8 mouse cellular contexts compared by ENCODE assay signal in the genomic region with DNA sequence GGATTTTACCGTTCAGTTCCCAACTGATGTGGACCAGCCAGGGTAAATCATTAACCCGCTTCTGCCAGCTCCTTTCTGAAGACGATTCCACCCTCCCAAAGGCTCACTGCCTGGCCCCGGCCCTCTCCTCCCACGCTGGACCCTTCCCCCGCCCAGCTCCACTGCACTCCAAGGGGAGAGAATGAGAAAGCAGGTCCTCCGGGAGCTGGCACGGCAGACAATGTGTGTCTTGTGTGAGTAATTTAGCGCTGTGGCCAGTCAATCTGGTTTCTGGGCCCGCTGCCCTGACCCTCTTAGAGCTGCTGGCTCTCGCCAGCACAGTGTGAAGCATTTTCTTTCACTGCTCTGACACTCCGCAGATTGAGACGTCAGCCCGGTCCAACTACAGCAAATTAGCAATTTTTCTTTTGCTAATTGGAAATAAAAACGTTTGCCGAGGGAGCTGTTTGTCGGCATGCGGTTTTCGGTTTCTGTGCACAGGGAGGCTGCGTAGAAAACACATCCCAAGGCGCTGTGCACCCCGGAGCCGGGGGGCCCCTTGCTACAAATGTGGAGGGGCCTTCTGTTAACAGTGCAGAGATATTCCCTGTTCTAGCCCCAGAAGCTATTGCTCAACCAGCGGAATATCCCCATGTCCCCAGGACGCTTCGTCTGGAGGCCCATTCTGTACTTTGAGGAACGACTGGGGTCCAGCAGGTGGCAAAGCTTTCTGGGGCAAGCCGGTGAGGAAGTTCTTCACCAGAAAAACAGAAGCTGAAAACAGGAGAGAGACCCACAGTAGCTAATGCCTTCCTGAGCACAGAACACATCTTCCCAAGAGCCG.
DNase-seq lines count a peak whose midpoint lies in the region; ATAC-seq and TF ChIP-seq lines count a peak whose summit lies in the region.

No protein-coding gene starts in this region.

- DNase-seq in cerebellum, adult 9-11 months: peak; percentile 79
- peak; percentile 97 for DNase-seq in forebrain, embryonic 14.5 days (ENCODE audit: low spot score)
- DNase-seq in kidney, postnatal 0 days (ENCODE audit: low spot score): peak; percentile 74
- DNase-seq in stomach, postnatal 0 days (ENCODE audit: low spot score): peak; percentile 81
- DNase-seq in c-Kit-positive CD71-positive TER-119-positive erythroid progenitor cells, embryonic 14.5 days (ENCODE audit: low spot score): no peak

- ATAC-seq in forebrain, embryonic 14.5 days: peak; percentile 84
- peak; percentile 29 for ATAC-seq in heart, embryonic 15.5 days (replicated peaks; ENCODE audit: insufficient number of reproducible peaks, insufficient read depth, low FRiP score, low read depth)
- peak; percentile 73 for ATAC-seq in kidney, postnatal 0 days (replicated peaks; ENCODE audit: low FRiP score, low read depth)
- no peak for ATAC-seq in limb, embryonic 12.5 days (ENCODE audit: insufficient number of reproducible peaks, insufficient read depth, low FRiP score, low TSS enrichment, low read depth)
- ATAC-seq in midbrain, embryonic 13.5 days: peak; percentile 80
- ATAC-seq in stomach, postnatal 0 days (ENCODE audit: low FRiP score, low TSS enrichment): no peak

- no peak for TF ChIP-seq EP300 in stomach, postnatal 0 days (optimal IDR thresholded peaks at IDR 0.05)

- H3K36me3 ChIP-seq in forebrain, embryonic 14.5 days (ENCODE audit: control insufficient read depth, insufficient read depth, low read length): no peaks in the 10 kb centered on the region
- no peaks in the 10 kb centered on the region for H3K36me3 ChIP-seq in heart, embryonic 15.5 days
- H3K36me3 ChIP-seq in kidney, postnatal 0 days (ENCODE audit: insufficient read depth, low read length): no peaks in the 10 kb centered on the region
- no peaks in the 10 kb centered on the region for H3K36me3 ChIP-seq in limb, embryonic 12.5 days
- H3K36me3 ChIP-seq in midbrain, embryonic 13.5 days: no peaks in the 10 kb centered on the region
- no peaks in the 10 kb centered on the region for H3K36me3 ChIP-seq in stomach, postnatal 0 days (ENCODE audit: control insufficient read depth, insufficient read depth, low read length)

- peaks cover 80% of the 10 kb centered on the region for H3K4me1 ChIP-seq in forebrain, embryonic 14.5 days (ENCODE audit: control insufficient read depth, insufficient read depth, low read length)
- H3K4me1 ChIP-seq in heart, embryonic 15.5 days (replicated peaks): peaks cover 82% of the 10 kb centered on the region
- H3K4me1 ChIP-seq in kidney, postnatal 0 days (replicated peaks; ENCODE audit: insufficient read depth, low read length): peaks cover 8% of the 10 kb centered on the region
- peaks cover 86% of the 10 kb centered on the region for H3K4me1 ChIP-seq in limb, embryonic 12.5 days (replicated peaks)
- peaks cover 82% of the 10 kb centered on the region for H3K4me1 ChIP-seq in midbrain, embryonic 13.5 days (replicated peaks)
- H3K4me1 ChIP-seq in stomach, postnatal 0 days (replicated peaks; ENCODE audit: control insufficient read depth, insufficient read depth): peaks cover 12% of the 10 kb centered on the region

- WGBS in forebrain, embryonic 14.5 days: 2% methylated on average over 29 of the region's 29 CpGs
- 42% methylated on average over 29 of the region's 29 CpGs for WGBS in heart, embryonic 15.5 days
- WGBS in kidney, postnatal 0 days: 26% methylated on average over 28 of the region's 29 CpGs
- WGBS in limb, embryonic 12.5 days: 39% methylated on average over 29 of the region's 29 CpGs
- WGBS in midbrain, embryonic 13.5 days: 18% methylated on average over 29 of the region's 29 CpGs
- 31% methylated on average over 29 of the region's 29 CpGs for WGBS in stomach, postnatal 0 days

- no peak for TF ChIP-seq CTCF in kidney, postnatal 0 days (IDR thresholded peaks at IDR 0.05; ENCODE audit: low read depth)
- no peak for TF ChIP-seq CTCF in stomach, postnatal 0 days (IDR thresholded peaks at IDR 0.05; ENCODE audit: low read depth)

- peak overlapping the region; percentile 45; the same call in 1 of the 2 replicates for H3K9ac ChIP-seq in forebrain, embryonic 14.5 days (ENCODE audit: low read length)
- H3K9ac ChIP-seq in heart, embryonic 15.5 days: no peak overlapping the region
- H3K9ac ChIP-seq in kidney, postnatal 0 days (ENCODE audit: low read depth, low read length): no peak overlapping the region
- no peak overlapping the region for H3K9ac ChIP-seq in limb, embryonic 12.5 days (replicated peaks)
- peak overlapping the region; percentile 46 for H3K9ac ChIP-seq in midbrain, embryonic 13.5 days (replicated peaks)
- 0 out of 2 replicates have a peak overlapping the region, but pooled peaks have one; percentile 1 for H3K9ac ChIP-seq in stomach, postnatal 0 days (ENCODE audit: low read length)

- H3K9me3 ChIP-seq in forebrain, embryonic 14.5 days (replicated peaks; ENCODE audit: control insufficient read depth, low read length): no peaks in the 10 kb centered on the region
- no peaks in the 10 kb centered on the region for H3K9me3 ChIP-seq in heart, embryonic 15.5 days (replicated peaks)
- no peaks in the 10 kb centered on the region for H3K9me3 ChIP-seq in kidney, postnatal 0 days (replicated peaks; ENCODE audit: low read length)
- H3K9me3 ChIP-seq in limb, embryonic 12.5 days: no peaks in the 10 kb centered on the region
- H3K9me3 ChIP-seq in midbrain, embryonic 13.5 days: no peaks in the 10 kb centered on the region
- H3K9me3 ChIP-seq in stomach, postnatal 0 days (ENCODE audit: control insufficient read depth, low read length): no peaks in the 10 kb centered on the region

- H3K4me3 ChIP-seq in forebrain, embryonic 14.5 days (ENCODE audit: low read depth, low read length): no peak overlapping the region
- no peak overlapping the region for H3K4me3 ChIP-seq in heart, embryonic 15.5 days
- H3K4me3 ChIP-seq in kidney, postnatal 0 days (replicated peaks; ENCODE audit: low read depth, low read length): no peak overlapping the region
- no peak overlapping the region for H3K4me3 ChIP-seq in limb, embryonic 12.5 days (replicated peaks)
- no peak overlapping the region for H3K4me3 ChIP-seq in midbrain, embryonic 13.5 days (replicated peaks)
- H3K4me3 ChIP-seq in stomach, postnatal 0 days (ENCODE audit: low read depth, low read length): no peak overlapping the region

- peak overlapping the region; percentile 92 for H3K27ac ChIP-seq in forebrain, embryonic 14.5 days (ENCODE audit: low read depth, low read length)
- H3K27ac ChIP-seq in heart, embryonic 15.5 days: peak overlapping the region; percentile 93
- H3K27ac ChIP-seq in kidney, postnatal 0 days: 0 out of 2 replicates have a peak overlapping the region, but pooled peaks have one; percentile 37
- peak overlapping the region; percentile 45; the same call in 1 of the 2 replicates for H3K27ac ChIP-seq in limb, embryonic 12.5 days
- H3K27ac ChIP-seq in midbrain, embryonic 13.5 days: peak overlapping the region; percentile 77
- H3K27ac ChIP-seq in stomach, postnatal 0 days (replicated peaks): peak overlapping the region; percentile 53

- H3K27me3 ChIP-seq in forebrain, embryonic 14.5 days (replicated peaks; ENCODE audit: control insufficient read depth, insufficient read depth, low read length): peaks cover 5% of the 10 kb centered on the region; the same call in 1 of the 2 replicates
- no peaks in the 10 kb centered on the region for H3K27me3 ChIP-seq in heart, embryonic 15.5 days
- H3K27me3 ChIP-seq in kidney, postnatal 0 days (ENCODE audit: insufficient read depth, low read length): peaks cover 7% of the 10 kb centered on the region; the same call in 1 of the 2 replicates
- peaks cover 9% of the 10 kb centered on the region; the same call in 1 of the 2 replicates for H3K27me3 ChIP-seq in limb, embryonic 12.5 days
- peaks cover 77% of the 10 kb centered on the region for H3K27me3 ChIP-seq in midbrain, embryonic 13.5 days
- H3K27me3 ChIP-seq in stomach, postnatal 0 days (ENCODE audit: control insufficient read depth, insufficient read depth, low read length): no peaks in the 10 kb centered on the region

- peak overlapping the region; percentile 43 for H3K4me2 ChIP-seq in forebrain, embryonic 14.5 days (ENCODE audit: low read length)
- H3K4me2 ChIP-seq in heart, embryonic 15.5 days: peak overlapping the region; percentile 28; the same call in 1 of the 2 replicates
- H3K4me2 ChIP-seq in kidney, postnatal 0 days (ENCODE audit: low read length): peak overlapping the region; percentile 23
- no peak overlapping the region; the same call in 1 of the 2 replicates for H3K4me2 ChIP-seq in limb, embryonic 12.5 days
- H3K4me2 ChIP-seq in midbrain, embryonic 13.5 days (replicated peaks): peak overlapping the region; percentile 19
- peak overlapping the region; percentile 31; the same call in 1 of the 2 replicates for H3K4me2 ChIP-seq in stomach, postnatal 0 days (replicated peaks; ENCODE audit: low read depth)

Comparison
In these comparisons a context has a peak if more than half of its experiments do, and no peak if none do; other contexts are left out.
1. ATAC-seq: peak in forebrain, embryonic 14.5 days (single experiment), heart, embryonic 15.5 days (single experiment), kidney, postnatal 0 days (single experiment) and midbrain, embryonic 13.5 days (single experiment); none in limb, embryonic 12.5 days (single experiment) and stomach, postnatal 0 days (single experiment).
2. H3K27ac ChIP-seq: peak in every context shown above with its lines; median percentile 93 in heart, embryonic 15.5 days; 92 in forebrain, embryonic 14.5 days; 77 in midbrain, embryonic 13.5 days; 53 in stomach, postnatal 0 days; 45 in limb, embryonic 12.5 days; 37 in kidney, postnatal 0 days.
3. H3K9ac ChIP-seq: peak in forebrain, embryonic 14.5 days (single experiment), midbrain, embryonic 13.5 days (single experiment) and stomach, postnatal 0 days (single experiment); none in heart, embryonic 15.5 days (single experiment), kidney, postnatal 0 days (single experiment) and limb, embryonic 12.5 days (single experiment).